Mouse (Mus musculus): ENCODE measurements around the gene Mmp15. TPM values are rescaled to one million over a fixed set of nuclear protein-coding genes. Genes with fewer than 3 reads are reported as not detected.

The Mmp15 gene
- total RNA-seq, 2 experiments from 2014 or later = 0.21 TPM; not detected in 1

DNA sequence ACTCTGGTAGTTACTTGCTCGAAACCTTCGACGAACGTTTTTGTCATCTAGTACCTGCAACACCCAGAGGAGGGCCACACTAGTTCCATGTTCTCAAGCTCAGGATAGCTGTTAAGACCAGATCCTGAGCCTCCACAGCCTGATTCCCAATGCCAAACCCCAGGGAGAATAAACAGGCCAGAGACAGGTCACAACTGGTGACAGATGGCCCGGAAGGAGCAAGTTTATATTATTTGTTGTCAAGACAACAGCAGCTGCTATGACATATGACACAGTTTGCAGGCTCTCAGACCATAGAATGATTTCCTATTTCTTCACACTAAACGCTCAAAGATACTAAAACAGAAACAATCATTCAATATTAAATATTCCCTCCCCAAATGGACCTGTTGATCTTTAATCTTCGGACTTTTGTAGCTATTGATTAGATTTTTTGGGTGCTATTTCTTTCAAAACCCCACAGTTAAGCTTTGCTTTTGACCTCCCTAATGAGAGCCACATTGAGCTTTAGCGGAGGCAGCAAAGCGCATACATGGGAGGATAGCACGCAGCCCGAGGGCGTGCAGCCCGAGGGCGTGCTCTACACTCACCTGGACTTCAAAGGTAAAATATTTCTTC lies 70.2 kb downstream of the Mmp15 start:
- no peak for ATAC-seq (replicated peaks; ENCODE audit: poor library complexity, severe bottlenecking)

Other genes with a start within 250 kb of the Mmp15 start
- gene Kifc3, start 149.5 kb upstream of the Mmp15 start, total RNA-seq (2014; fragmentation: Nextera tagmentation) = 0.26 and 1.1 TPM in 2 replicates
- 3.2 and 4.1 TPM in 2 replicates for gene Kifc3, start 149.5 kb upstream of the Mmp15 start, total RNA-seq (2017)
- gene Cngb1, start 45.7 kb upstream of the Mmp15 start, total RNA-seq (2014; fragmentation: Nextera tagmentation) = 8.2 and 8.5 TPM in 2 replicates
- 8.6 and 10.0 TPM in 2 replicates for gene Cngb1, start 45.7 kb upstream of the Mmp15 start, total RNA-seq (2017)
- not detected in 2 replicates for gene Tepp, start 41.7 kb upstream of the Mmp15 start, total RNA-seq (2014; fragmentation: Nextera tagmentation)
- gene Tepp, start 41.7 kb upstream of the Mmp15 start, total RNA-seq (2017) = not detected in 2 replicates
- gene Zfp319, start 20.3 kb upstream of the Mmp15 start, total RNA-seq (2014; fragmentation: Nextera tagmentation) = 5.4 and 6.9 TPM in 2 replicates
- gene Zfp319, start 20.3 kb upstream of the Mmp15 start, total RNA-seq (2017) = 1.6 and 2.2 TPM in 2 replicates
- 41.5 and 44.1 TPM in 2 replicates for gene Usb1, start 20.0 kb upstream of the Mmp15 start, total RNA-seq (2014; fragmentation: Nextera tagmentation)
- 31.4 and 36.8 TPM in 2 replicates for gene Usb1, start 20.0 kb upstream of the Mmp15 start, total RNA-seq (2017)
- gene Cfap20, start 82.6 kb downstream of the Mmp15 start, total RNA-seq (2014; fragmentation: Nextera tagmentation) = 62.1 and 78.1 TPM in 2 replicates
- gene Cfap20, start 82.6 kb downstream of the Mmp15 start, total RNA-seq (2017) = 62.8 and 65.6 TPM in 2 replicates
- 78.4 and 99.4 TPM in 2 replicates for gene Csnk2a2, start 137.8 kb downstream of the Mmp15 start, total RNA-seq (2014; fragmentation: Nextera tagmentation)
- gene Csnk2a2, start 137.8 kb downstream of the Mmp15 start, total RNA-seq (2017) = 22.6 and 43.6 TPM in 2 replicates
- not detected in 2 replicates for gene Ccdc113, start 181.8 kb downstream of the Mmp15 start, total RNA-seq (2014; fragmentation: Nextera tagmentation)
- gene Ccdc113, start 181.8 kb downstream of the Mmp15 start, total RNA-seq (2017) = not detected in 2 replicates
- not detected in 2 replicates for gene Prss54, start 224.1 kb downstream of the Mmp15 start, total RNA-seq (2014; fragmentation: Nextera tagmentation)
- gene Prss54, start 224.1 kb downstream of the Mmp15 start, total RNA-seq (2017) = not detected in 2 replicates

Measured in granulocyte monocyte progenitor cell, adult 5-6 weeks (primary cell).